Comparison of ENCODE assay signal across 8 mouse cellular contexts in the genomic region with DNA sequence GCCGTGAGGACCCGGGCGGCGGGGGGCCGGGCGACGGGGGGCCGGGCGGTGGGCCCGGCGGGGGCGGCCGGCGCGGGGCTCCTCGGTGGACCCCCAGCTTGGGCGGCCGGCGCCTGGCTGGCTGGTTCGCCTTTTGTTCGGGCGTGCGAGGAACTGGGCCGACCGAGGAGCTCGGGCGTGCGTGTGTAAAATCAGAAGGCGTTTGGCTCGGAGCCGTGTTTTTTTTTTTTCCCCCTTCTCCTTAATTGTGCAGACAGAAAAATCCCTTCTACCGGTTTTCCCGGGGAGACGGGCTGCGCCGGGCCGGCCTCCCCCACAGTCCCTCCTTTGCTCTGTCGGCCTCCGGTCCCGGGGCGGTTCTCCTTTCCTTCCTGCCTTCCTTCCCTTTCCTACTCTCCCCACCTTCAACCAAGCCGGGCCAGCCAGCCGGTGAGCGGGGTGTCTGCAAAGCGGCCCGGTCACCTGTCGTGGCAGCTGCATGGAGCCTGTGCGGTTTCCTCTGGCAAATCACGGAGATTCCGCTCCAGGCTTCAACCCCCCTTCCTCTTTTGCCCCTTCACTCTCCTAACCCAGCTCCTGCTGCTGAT. TPM values are rescaled to one million over a fixed set of nuclear protein-coding genes. Genes with fewer than 3 reads are reported as not detected.
DNase-seq lines count a peak whose midpoint lies in the region; ATAC-seq lines count a peak whose summit lies in the region.

No protein-coding gene starts in this region.

- H3K27me3 ChIP-seq in limb, embryonic 15.5 days, result no peaks in the 10 kb centered on the region
- no peaks in the 10 kb centered on the region for H3K27me3 ChIP-seq in midbrain, embryonic 16.5 days (ENCODE audit: control insufficient read depth, insufficient read depth, low read depth, low read length)

- peak overlapping the region; percentile 67 for H3K4me2 ChIP-seq in limb, embryonic 15.5 days
- H3K4me2 ChIP-seq in midbrain, embryonic 16.5 days (ENCODE audit: low read length), result peak overlapping the region; percentile 96

- peak overlapping the region; percentile 94 for H3K9ac ChIP-seq in limb, embryonic 15.5 days
- peak overlapping the region; percentile 96 for H3K9ac ChIP-seq in midbrain, embryonic 16.5 days (ENCODE audit: low read depth, low read length)

- H3K4me3 ChIP-seq in limb, embryonic 15.5 days, result peak overlapping the region; percentile 91
- peak overlapping the region; percentile 93 for H3K4me3 ChIP-seq in midbrain, embryonic 16.5 days (ENCODE audit: low read depth, low read length)

- under 1% methylated on average over 45 of the region's 50 CpGs for WGBS in limb, embryonic 15.5 days
- under 1% methylated on average over 34 of the region's 50 CpGs for WGBS in midbrain, embryonic 16.5 days

- 0 out of 2 replicates have a peak, but pooled peaks have one; percentile 37 for ATAC-seq in limb, embryonic 15.5 days (ENCODE audit: insufficient number of reproducible peaks, low FRiP score, low TSS enrichment, low read depth)
- ATAC-seq in midbrain, embryonic 16.5 days, result peak; percentile 59

- H3K4me1 ChIP-seq in limb, embryonic 15.5 days, result peaks cover 18% of the 10 kb centered on the region
- H3K4me1 ChIP-seq in midbrain, embryonic 16.5 days (ENCODE audit: control insufficient read depth, insufficient read depth, low read length), result peaks cover 26% of the 10 kb centered on the region

- no peaks in the 10 kb centered on the region for H3K9me3 ChIP-seq in limb, embryonic 15.5 days
- no peaks in the 10 kb centered on the region for H3K9me3 ChIP-seq in midbrain, embryonic 16.5 days (replicated peaks; ENCODE audit: control insufficient read depth, low read length, poor library complexity, severe bottlenecking)

- H3K36me3 ChIP-seq in limb, embryonic 15.5 days, result 0 out of 2 replicates have a peak, but pooled peaks cover 9% of the 10 kb centered on the region
- no peaks in the 10 kb centered on the region for H3K36me3 ChIP-seq in midbrain, embryonic 16.5 days (ENCODE audit: control insufficient read depth, insufficient read depth, low read length)

- H3K27ac ChIP-seq in limb, embryonic 15.5 days, result peak overlapping the region; percentile 95
- peak overlapping the region; percentile 99 for H3K27ac ChIP-seq in midbrain, embryonic 16.5 days (ENCODE audit: low read length)

- DNase-seq in urinary bladder, adult 18-20 months (ENCODE audit: low spot score in 2 of 2), result peak; percentile 36 to 74
- DNase-seq in urinary bladder, postnatal 10 days (ENCODE audit: low spot score), result no peak
- DNase-seq in embryo, embryonic 11.5 days (ENCODE audit: low read depth, low spot score), result peak; percentile 23
- DNase-seq in heart, adult 11 months, result peak; percentile 97
- peak; percentile 67 for DNase-seq in kidney, adult 18-20 months
- DNase-seq in spleen, postnatal 4 days (ENCODE audit: low spot score in 2 of 2), result peak; percentile 19 to 70

RNA-seq across cellular contexts. Expression of gene Tulp4, which starts 0.9 kb away (rescaled TPM):
- polyA plus RNA-seq in limb, embryonic 15.5 days (2015; fragmentation: Nextera tagmentation; extraction: Ambion mirVana), result 81.4 and 84.0 TPM in 2 replicates
- polyA plus RNA-seq in midbrain, embryonic 16.5 days (2015; fragmentation: Nextera tagmentation; extraction: Ambion mirVana), result 115 and 142 TPM in 2 replicates

RNA-seq across cellular contexts. Expression of gene Gtf2h5, which starts 27.5 kb away (rescaled TPM):
- polyA plus RNA-seq in limb, embryonic 15.5 days (2015; fragmentation: Nextera tagmentation; extraction: Ambion mirVana), result 156 and 167 TPM in 2 replicates
- 198 and 214 TPM in 2 replicates for polyA plus RNA-seq in midbrain, embryonic 16.5 days (2015; fragmentation: Nextera tagmentation; extraction: Ambion mirVana)

RNA-seq across cellular contexts. Expression of gene Serac1, which starts 27.6 kb away (rescaled TPM):
- 4.6 and 6.2 TPM in 2 replicates for polyA plus RNA-seq in limb, embryonic 15.5 days (2015; fragmentation: Nextera tagmentation; extraction: Ambion mirVana)
- polyA plus RNA-seq in midbrain, embryonic 16.5 days (2015; fragmentation: Nextera tagmentation; extraction: Ambion mirVana), result 12.6 and 13.7 TPM in 2 replicates
